Mouse (Mus musculus) MEL (cell line): ENCODE results near the gene Zic4. TPM values are rescaled to one million over a fixed set of nuclear protein-coding genes. Genes with fewer than 3 reads are reported as not detected.

ENCODE experiments used
- DNase-seq: peaks from one replicate; pipeline ENCODE4 v3.0.0; 2011; ENCODE audit warnings: low read depth, low spot score
- H3K27ac ChIP-seq: 2 replicates; pipeline ENCODE4 v1.5.1; 2012; ENCODE audit warnings: low read depth, mild to moderate bottlenecking, control low read depth, low read length, moderate library complexity; ENCODE audit not compliant: control insufficient read depth
- H3K27me3 ChIP-seq, 2 experiments: fragments of 150-350 bp in 1 of 2; sonication (generic) in 1 of 2; 2 replicates each; pipeline ENCODE4 v1.6.1; 2012; ENCODE audit warnings: low read length in 2 of 2, mild to moderate bottlenecking in 2 of 2, improper control_type of control experiment in 1 of 2, moderate library complexity in 1 of 2; ENCODE audit not compliant: insufficient read depth in 2 of 2, control insufficient read depth in 1 of 2
- H3K36me3 ChIP-seq, 2 experiments: 2 replicates each; pipeline ENCODE4 v1.6.1; 2012 to 2014; ENCODE audit warnings: low read length in 2 of 2, improper control_type of control experiment in 1 of 2, inconsistent platforms in 1 of 2, mild to moderate bottlenecking in 1 of 2; ENCODE audit not compliant: insufficient read depth in 2 of 2, control insufficient read depth in 1 of 2
- H3K4me1 ChIP-seq, 2 experiments: fragments of 150-350 bp in 1 of 2; sonication (generic) in 1 of 2; 2 replicates each; pipeline ENCODE4 v1.6.1; 2012; ENCODE audit warnings: low read length in 2 of 2, improper control_type of control experiment in 1 of 2, mild to moderate bottlenecking in 1 of 2; ENCODE audit not compliant: insufficient read depth in 2 of 2, control insufficient read depth in 1 of 2
- H3K4me3 ChIP-seq, 2 experiments: fragments of 150-350 bp in 1 of 2; sonication (generic) in 1 of 2; 2 replicates each; pipeline ENCODE4 v1.5.1; 2012; ENCODE audit warnings: low read depth in 2 of 2, low read length in 2 of 2, mild to moderate bottlenecking in 2 of 2, moderate library complexity in 2 of 2, control low read depth in 1 of 2, improper control_type of control experiment in 1 of 2; ENCODE audit not compliant: control insufficient read depth in 1 of 2, insufficient read depth in 1 of 2
- H3K79me2 ChIP-seq: 2 replicates; pipeline ENCODE4 v1.6.1; 2012; ENCODE audit warnings: mild to moderate bottlenecking, low read length, moderate library complexity; ENCODE audit not compliant: control insufficient read depth, poor library complexity, insufficient read depth
- H3K9ac ChIP-seq: 2 replicates; pipeline ENCODE4 v1.6.1; 2012; ENCODE audit warnings: low read depth, mild to moderate bottlenecking, control low read depth, low read length, moderate library complexity; ENCODE audit not compliant: control insufficient read depth, poor library complexity, severe bottlenecking
- H3K9me3 ChIP-seq: fragments of 150-350 bp; sonication (generic); replicated peaks from 2 replicates; pipeline ENCODE4 v1.6.1; 2012; ENCODE audit warnings: mild to moderate bottlenecking, low read length, improper control_type of control experiment, moderate library complexity; ENCODE audit not compliant: insufficient read depth
- BHLHE40 ChIP-seq: IDR thresholded peaks from 2 replicates; pipeline ENCODE4 v1.6.1; 2012; ENCODE audit warnings: low read depth, mild to moderate bottlenecking, inconsistent platforms, low read length, improper control_type of control experiment, borderline replicate concordance
- EP300 ChIP-seq, 2 experiments: IDR thresholded peaks; 2 replicates each; pipeline ENCODE4 v1.6.1; 2011; ENCODE audit warnings: improper control_type of control experiment in 2 of 2, low read length in 2 of 2, low read depth in 1 of 2, mild to moderate bottlenecking in 1 of 2
- GABPA ChIP-seq: IDR thresholded peaks from 2 replicates; pipeline ENCODE4 v1.6.1; 2012; ENCODE audit warnings: low read depth, mild to moderate bottlenecking, inconsistent platforms, low read length, improper control_type of control experiment, moderate library complexity
- MAZ ChIP-seq: IDR thresholded peaks from 2 replicates; pipeline ENCODE4 v1.6.1; 2012; ENCODE audit warnings: low read depth, mild to moderate bottlenecking, inconsistent platforms, low read length, improper control_type of control experiment
- MEF2A ChIP-seq: IDR thresholded peaks from 2 replicates; pipeline ENCODE4 v1.6.1; 2014; ENCODE audit warnings: low read depth, mild to moderate bottlenecking, inconsistent platforms, low read length, improper control_type of control experiment; ENCODE audit not compliant: poor library complexity, insufficient replicate concordance, severe bottlenecking; ENCODE audit errors: extremely low read depth
- MYC ChIP-seq: IDR thresholded peaks from 2 replicates; pipeline ENCODE4 v1.6.1; 2011; ENCODE audit warnings: low read depth, mild to moderate bottlenecking, low read length, improper control_type of control experiment, moderate library complexity
- POLR2AphosphoS2 ChIP-seq: IDR thresholded peaks from 2 replicates; pipeline ENCODE4 v1.6.1; 2011; ENCODE audit warnings: low read length, improper control_type of control experiment
- POLR2AphosphoS5 ChIP-seq: IDR thresholded peaks from 2 replicates; pipeline ENCODE4 v1.6.1; 2012; ENCODE audit warnings: low read depth, borderline replicate concordance, mild to moderate bottlenecking, inconsistent platforms, low read length, moderate library complexity, mixed read lengths
- RAD21 ChIP-seq: IDR thresholded peaks from 2 replicates; pipeline ENCODE4 v1.6.1; 2011; ENCODE audit warnings: mild to moderate bottlenecking, low read depth, low read length, improper control_type of control experiment
- TBP ChIP-seq: IDR thresholded peaks from 2 replicates; pipeline ENCODE4 v1.8.0; 2011; ENCODE audit warnings: low read depth, low read length, improper control_type of control experiment
- UBTF ChIP-seq: IDR thresholded peaks from 2 replicates; pipeline ENCODE4 v1.6.1; 2012; ENCODE audit warnings: low read depth, mild to moderate bottlenecking, inconsistent platforms, low read length, improper control_type of control experiment, moderate library complexity, borderline replicate concordance; ENCODE audit not compliant: insufficient read depth
- USF1 ChIP-seq: IDR thresholded peaks from 2 replicates; pipeline ENCODE4 v1.6.1; 2014; ENCODE audit warnings: low read depth, mild to moderate bottlenecking, inconsistent platforms, low read length, improper control_type of control experiment, moderate library complexity
- ZKSCAN1 ChIP-seq: IDR thresholded peaks from 2 replicates; pipeline ENCODE4 v1.6.1; 2012; ENCODE audit warnings: low read depth, mild to moderate bottlenecking, inconsistent platforms, low read length, improper control_type of control experiment, moderate library complexity
- ZNF384 ChIP-seq: IDR thresholded peaks from 2 replicates; pipeline ENCODE4 v1.6.1; 2012; ENCODE audit warnings: low read depth, mild to moderate bottlenecking, inconsistent platforms, low read length, improper control_type of control experiment
- polyA plus RNA-seq, 2 experiments: library from polyadenylated mRNA; stranded (reverse) in 1 of 2; unstranded in 1 of 2; fragments of >175 nt in 1 of 2; fragments of >200 nt in 1 of 2; gene quantifications; 2 replicates each; pipeline versions ENCODE4 v1.2.1 to v1.2.4; 2012; ENCODE audit warnings: low replicate concordance in 2 of 2, low read depth in 1 of 2; ENCODE audit not compliant: insufficient read length in 2 of 2, insufficient read depth in 1 of 2, missing spikeins in 1 of 2
- total RNA-seq: library from RNA; depleted of rRNA; stranded (reverse); fragments of 300-350 nt; gene quantifications from 2 replicates; pipeline ENCODE4 v1.2.3, GENCODE M21; 2012

The Zic4 gene
- total and polyA plus RNA-seq, 3 experiments: not detected

DNA sequence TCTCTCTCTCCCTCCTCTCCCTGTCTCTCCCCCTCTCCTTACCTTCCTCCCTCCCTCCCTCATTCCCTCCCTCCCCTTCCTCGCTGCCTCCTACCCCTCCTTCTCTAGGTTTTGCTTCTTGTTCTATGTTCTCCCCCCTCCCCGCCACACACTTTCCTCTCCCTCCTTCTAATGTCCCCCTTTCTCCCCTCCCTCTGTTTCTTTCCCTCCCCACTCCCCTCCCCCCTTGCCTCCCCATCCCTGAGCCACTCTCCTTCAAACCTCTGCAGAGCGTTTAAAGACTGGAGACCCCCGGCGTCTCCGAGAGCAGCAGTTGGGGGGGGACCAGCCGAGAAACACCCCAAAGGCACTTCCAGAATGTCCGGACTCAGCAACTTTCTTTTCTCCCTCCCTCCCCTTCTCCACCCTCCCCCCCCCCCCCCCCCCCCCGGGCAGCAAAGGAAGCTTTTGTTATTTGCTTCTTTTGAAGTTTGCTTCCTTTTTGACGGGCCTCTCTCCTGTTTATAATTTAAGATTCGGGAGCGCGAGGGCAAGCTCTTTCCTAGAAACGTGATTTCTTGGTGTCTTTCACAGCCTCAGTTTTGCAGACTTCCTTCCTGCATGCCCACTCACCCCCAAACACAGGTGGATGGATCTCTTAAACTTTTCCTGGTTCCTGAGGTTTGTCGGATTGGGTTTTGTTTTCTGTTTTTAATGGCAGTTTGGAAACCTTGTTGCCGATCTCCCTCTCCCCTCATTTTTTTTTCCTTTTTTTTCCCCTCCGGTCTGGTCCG, 4.2 kb downstream of the Zic4 start:
- no peak overlapping the region for H3K27ac ChIP-seq
- H3K4me1 ChIP-seq: no peaks in the 10 kb centered on the region
- H3K27me3 ChIP-seq: no peaks in the 10 kb centered on the region
- TF ChIP-seq MYC (no peak), MEF2A (no peak), POLR2AphosphoS5 (no peak), POLR2AphosphoS2 (no peak), USF1 (no peak), TBP (no peak), UBTF (no peak)
- H3K36me3 ChIP-seq: no peaks in the 10 kb centered on the region
- H3K79me2 ChIP-seq: no peaks in the 10 kb centered on the region
- no peak overlapping the region for H3K4me3 ChIP-seq
- no peaks in the 10 kb centered on the region for H3K9me3 ChIP-seq
- DNase-seq: no peak
- no peak overlapping the region for H3K9ac ChIP-seq

DNA sequence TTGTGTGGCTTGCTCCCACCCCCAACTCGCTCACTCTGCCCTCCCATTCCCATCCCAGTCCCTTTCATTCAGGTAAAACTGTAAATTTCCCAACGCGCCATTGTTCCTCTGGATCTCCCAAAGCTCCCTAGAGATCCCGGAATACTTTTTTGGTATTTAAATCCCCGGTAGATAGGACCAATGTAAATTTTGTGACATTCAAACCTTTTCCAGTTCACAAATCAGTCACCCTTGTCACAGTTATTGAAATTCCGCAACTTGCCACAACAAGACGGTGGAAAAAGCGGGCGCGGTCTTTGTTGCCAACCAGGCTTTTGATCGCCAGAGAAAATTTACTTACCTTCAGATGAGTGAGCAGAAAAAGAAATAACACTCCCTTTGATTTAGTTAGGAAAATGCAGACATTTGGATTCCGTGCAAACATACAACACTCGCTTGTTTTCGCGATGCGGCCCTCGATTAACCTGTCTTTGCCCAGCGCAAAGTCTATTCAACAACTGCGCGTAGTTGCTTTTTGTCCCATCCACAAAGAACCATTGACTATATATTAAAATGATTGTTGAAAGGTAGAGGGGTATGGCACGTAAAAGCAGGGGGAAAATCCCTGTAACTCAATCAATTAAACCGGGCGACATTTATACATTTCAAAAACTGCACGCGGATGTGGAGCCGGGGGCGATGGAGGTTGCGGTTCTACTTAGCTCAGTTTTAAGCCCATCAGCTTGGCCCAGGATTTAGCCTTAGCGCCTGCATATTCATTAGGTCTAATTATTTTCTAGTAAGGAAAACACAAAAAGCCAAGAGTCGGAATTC, 5.0 kb downstream of the Zic4 start:
- no peaks in the 10 kb centered on the region for H3K9me3 ChIP-seq
- H3K4me1 ChIP-seq: no peaks in the 10 kb centered on the region
- H3K9ac ChIP-seq: no peak overlapping the region
- TF ChIP-seq ZKSCAN1 (no peak), ZNF384 (no peak), RAD21 (no peak), USF1 (no peak), GABPA (no peak), MAZ (no peak), MEF2A (no peak), EP300 (IDR thresholded peaks at IDR 0.05; ENCODE audit: low read depth in 1 of 2, low read length in 2 of 2) (no peak), BHLHE40 (no peak)
- H3K27me3 ChIP-seq: no peaks in the 10 kb centered on the region
- H3K79me2 ChIP-seq: no peaks in the 10 kb centered on the region
- no peak overlapping the region for H3K4me3 ChIP-seq
- no peaks in the 10 kb centered on the region for H3K36me3 ChIP-seq
- no peak for DNase-seq
- H3K27ac ChIP-seq: no peak overlapping the region
